Mouse (Mus musculus) intestine, postnatal 0 days (tissue): ENCODE data around the gene Plcb3. TPM values are rescaled to one million over a fixed set of nuclear protein-coding genes. Genes with fewer than 3 reads are reported as not detected.

ENCODE experiments used
- ATAC-seq: fragments of 200-750 bp; cut with Nextera tagmentation; 2 replicates; pipeline ENCODE4 v1.8.0; 2017; ENCODE audit warnings: mild to moderate bottlenecking, moderate TSS enrichment, moderate library complexity
- H3K27ac ChIP-seq: fragments of 300-500 bp; sonication (generic); 2 replicates; pipeline ENCODE4 v1.5.1; 2014; ENCODE audit warnings: mild to moderate bottlenecking, low read depth, low read length, moderate library complexity
- H3K27me3 ChIP-seq: fragments of 300-500 bp; sonication (generic); replicated peaks from 2 replicates; pipeline ENCODE4 v1.6.1; 2014; ENCODE audit warnings: low read length, mixed read lengths; ENCODE audit not compliant: control insufficient read depth, insufficient read depth
- H3K36me3 ChIP-seq: fragments of 300-500 bp; sonication (generic); 2 replicates; pipeline ENCODE4 v1.6.1; 2014; ENCODE audit warnings: mild to moderate bottlenecking, moderate library complexity; ENCODE audit not compliant: control insufficient read depth, insufficient read depth
- H3K4me1 ChIP-seq: fragments of 300-500 bp; sonication (generic); replicated peaks from 2 replicates; pipeline ENCODE4 v1.6.1; 2014; ENCODE audit warnings: antibody characterized with exemption, low read length, mixed read lengths; ENCODE audit not compliant: control insufficient read depth, insufficient read depth
- H3K4me2 ChIP-seq: fragments of 300-500 bp; sonication (generic); replicated peaks from 2 replicates; pipeline ENCODE4 v1.6.1; 2014; ENCODE audit warnings: low read depth, mild to moderate bottlenecking, moderate library complexity
- H3K4me3 ChIP-seq: fragments of 300-500 bp; sonication (generic); 2 replicates; pipeline ENCODE4 v1.5.1; 2014; ENCODE audit warnings: low read depth, low read length
- H3K9ac ChIP-seq: fragments of 300-500 bp; sonication (generic); 2 replicates; pipeline ENCODE4 v1.6.1; 2014; ENCODE audit warnings: mild to moderate bottlenecking, low read depth, low read length
- H3K9me3 ChIP-seq: fragments of 300-500 bp; sonication (generic); 2 replicates; pipeline ENCODE4 v1.6.1; 2016; ENCODE audit warnings: mixed run types; ENCODE audit not compliant: control insufficient read depth
- CTCF ChIP-seq: sonication (generic); IDR thresholded peaks from 2 replicates; pipeline ENCODE4 v1.5.1; 2016; ENCODE audit warnings: low read depth, mild to moderate bottlenecking, control low read depth, antibody characterized with exemption, moderate library complexity
- WGBS: fragments of 180-500 bp; shearing (Covaris S2); extraction: QIAGEN DNeasy Blood & Tissue Kit; methylation state at CpG from one replicate; pipeline ENCODE4 v1.1.7; 2014; 5-methylcytosine and 5-hydroxymethylcytosine counted together
- polyA plus RNA-seq: library from polyadenylated mRNA; unstranded; fragments of >200 nt; fragmentation: Nextera tagmentation; extraction: Ambion mirVana; gene quantifications from 2 replicates; pipeline ENCODE4 v1.2.1, GENCODE M21; 2015

The Plcb3 gene
- polyA plus RNA-seq, 1 experiment from 2014 or later, result 107 TPM

- Histone ChIP-seq H3K36me3 (peaks cover 7% of the 10 kb centered on the region; the same call in 1 of the 2 replicates), H3K4me2 (no peak overlapping the region), H3K9me3 (no peaks in the 10 kb centered on the region), H3K9ac (no peak overlapping the region), H3K4me1 (peaks cover 14% of the 10 kb centered on the region), H3K27me3 (no peaks in the 10 kb centered on the region), H3K4me3 (no peak overlapping the region), H3K27ac (peak overlapping the region; percentile 21; the same call in 1 of the 2 replicates)
- no peak for ATAC-seq
- WGBS, result 72% methylated on average over 13 of the region's 13 CpGs
- TF ChIP-seq CTCF, result no peak
Observed at GRCm38 (mm10) chr19:6972247-6972917, 3.9 kb downstream of the Plcb3 start.

GRCm38 (mm10) chr19:6971644-6972043, 4.6 kb downstream of the Plcb3 start:
- Histone ChIP-seq H3K9me3 (no peaks in the 10 kb centered on the region), H3K4me2 (no peak overlapping the region; the same call in 1 of the 2 replicates), H3K4me1 (peaks cover 14% of the 10 kb centered on the region), H3K27me3 (no peaks in the 10 kb centered on the region), H3K27ac (no peak overlapping the region), H3K4me3 (no peak overlapping the region), H3K36me3 (peaks cover 3% of the 10 kb centered on the region; the same call in 1 of the 2 replicates), H3K9ac (no peak overlapping the region)
- ATAC-seq, result no peak
- no peak for TF ChIP-seq CTCF
- 22% methylated on average over 6 of the region's 6 CpGs for WGBS

- TF ChIP-seq CTCF, result no peak
- Histone ChIP-seq H3K27me3 (no peaks in the 10 kb centered on the region), H3K27ac (peak overlapping the region; percentile 64), H3K36me3 (peaks cover 12% of the 10 kb centered on the region), H3K4me2 (peak overlapping the region; percentile 83), H3K4me1 (peaks cover 14% of the 10 kb centered on the region), H3K4me3 (peak overlapping the region; percentile 82), H3K9me3 (no peaks in the 10 kb centered on the region), H3K9ac (peak overlapping the region; percentile 88)
- 14% methylated on average over 11 of the region's 11 CpGs for WGBS
- ATAC-seq, result no peak
Observed at GRCm38 (mm10) chr19:6970460-6971085, 5.7 kb downstream of the Plcb3 start.

- no peaks in the 10 kb centered on the region for H3K27me3 ChIP-seq
- H3K4me1 ChIP-seq, result peaks cover 17% of the 10 kb centered on the region
- H3K27ac ChIP-seq, result peak overlapping the region; percentile 95
- H3K9me3 ChIP-seq, result no peaks in the 10 kb centered on the region
- H3K4me3 ChIP-seq, result peak overlapping the region; percentile 82
- H3K4me2 ChIP-seq, result peak overlapping the region; percentile 83
- H3K36me3 ChIP-seq, result peaks cover 19% of the 10 kb centered on the region
- peak; percentile 58 for ATAC-seq
- H3K9ac ChIP-seq, result peak overlapping the region; percentile 88
- TF ChIP-seq CTCF, result peak; percentile 78
- under 1% methylated on average over 55 of the region's 55 CpGs for WGBS
Observed at GRCm38 (mm10) chr19:6969665-6970381, 6.4 kb downstream of the Plcb3 start.

GRCm38 (mm10) chr19:6969291-6969664, 7.0 kb downstream of the Plcb3 start:
- ATAC-seq, result no peak
- no peaks in the 10 kb centered on the region for H3K27me3 ChIP-seq
- H3K9ac ChIP-seq, result peak overlapping the region; percentile 88
- under 1% methylated on average over 20 of the region's 20 CpGs for WGBS
- peaks cover 25% of the 10 kb centered on the region for H3K36me3 ChIP-seq
- no peaks in the 10 kb centered on the region for H3K9me3 ChIP-seq
- peak overlapping the region; percentile 82 for H3K4me3 ChIP-seq
- peak overlapping the region; percentile 95 for H3K27ac ChIP-seq
- TF ChIP-seq CTCF, result no peak
- H3K4me2 ChIP-seq, result peak overlapping the region; percentile 83
- peaks cover 17% of the 10 kb centered on the region for H3K4me1 ChIP-seq

- no peaks in the 10 kb centered on the region for H3K9me3 ChIP-seq
- peaks cover 17% of the 10 kb centered on the region for H3K4me1 ChIP-seq
- H3K36me3 ChIP-seq, result peaks cover 31% of the 10 kb centered on the region
- ATAC-seq, result peak; percentile 90
- H3K9ac ChIP-seq, result peak overlapping the region; percentile 88
- peak overlapping the region; percentile 82 for H3K4me3 ChIP-seq
- WGBS, result 5% methylated on average over 15 of the region's 15 CpGs
- TF ChIP-seq CTCF, result no peak
- H3K4me2 ChIP-seq, result peak overlapping the region; percentile 83
- H3K27me3 ChIP-seq, result no peaks in the 10 kb centered on the region
- H3K27ac ChIP-seq, result peak overlapping the region; percentile 95
Observed at GRCm38 (mm10) chr19:6968491-6969271, 7.6 kb downstream of the Plcb3 start.
